Mouse (Mus musculus) cerebellum, adult 2 months (tissue): ENCODE data around the gene Chaf1b. TPM values are rescaled to one million over a fixed set of nuclear protein-coding genes. Genes with fewer than 3 reads are reported as not detected.
A peak's percentile ranks its signal among the peaks of the same experiment; 100 is the strongest.

Source experiments
- DNase-seq, 2 experiments: peaks; one replicate each; pipeline ENCODE4 v3.0.0; 2021
- H3K27ac ChIP-seq: fragments of 200-500 bp; 2 replicates; pipeline ENCODE4 v1.5.1; 2012; ENCODE audit warnings: low read length, control low read depth, inconsistent platforms; ENCODE audit not compliant: insufficient read depth
- H3K27me3 ChIP-seq: fragments of 200-500 bp; 2 replicates; pipeline ENCODE4 v1.6.1; 2012; ENCODE audit warnings: inconsistent platforms, mild to moderate bottlenecking, low read length, moderate library complexity; ENCODE audit not compliant: control insufficient read depth, insufficient read depth
- H3K4me1 ChIP-seq: fragments of 200-500 bp; 2 replicates; pipeline ENCODE4 v1.6.1; 2011; ENCODE audit warnings: low read length; ENCODE audit not compliant: control insufficient read depth, insufficient read depth
- H3K4me3 ChIP-seq: fragments of 200-500 bp; replicated peaks from 2 replicates; pipeline ENCODE3; 2011; ENCODE audit warnings: mild to moderate bottlenecking, low read depth, low read length, control low read depth; ENCODE audit not compliant: insufficient read depth
- CTCF ChIP-seq: fragments of 200-500 bp; IDR thresholded peaks from 2 replicates; pipeline ENCODE4 v1.5.1; 2011; ENCODE audit warnings: low read depth, mild to moderate bottlenecking, control low read depth, low read length, moderate library complexity, borderline replicate concordance; ENCODE audit not compliant: insufficient read depth
- POLR2A ChIP-seq: fragments of 200-500 bp; IDR thresholded peaks from 2 replicates; pipeline ENCODE4 v1.6.1; 2011; ENCODE audit warnings: low read length, control low read depth, borderline replicate concordance; ENCODE audit not compliant: insufficient read depth
- WGBS: fragments of 180-500 bp; shearing (Covaris S2); methylation state at CpG from one replicate; pipeline ENCODE4 v1.1.7; 2018; 5-methylcytosine and 5-hydroxymethylcytosine counted together
- polyA plus RNA-seq: library from polyadenylated mRNA; depleted of rRNA; stranded (reverse); fragments of >200 nt; gene quantifications from 2 replicates; pipeline ENCODE4 v1.2.3, GENCODE M21; 2012

Gene Chaf1b
- polyA plus RNA-seq, 1 experiment = 0.51 TPM

GRCm38 (mm10) chr16:93932185-93933168 is 48.8 kb downstream of the Chaf1b start:
- H3K27me3 ChIP-seq = no peaks in the 10 kb centered on the region; the same call in 1 of the 2 replicates
- 44% methylated on average over 17 of the region's 17 CpGs for WGBS
- no peaks in the 10 kb centered on the region for H3K4me1 ChIP-seq
- DNase-seq = no peak
- no peak overlapping the region for H3K4me3 ChIP-seq
- TF ChIP-seq CTCF (no peak), POLR2A (no peak)
- H3K27ac ChIP-seq = no peak overlapping the region

GRCm38 (mm10) chr16:93934588-93934987 is 50.9 kb downstream of the Chaf1b start:
- Histone ChIP-seq H3K4me1 (no peaks in the 10 kb centered on the region), H3K4me3 (no peak overlapping the region), H3K27me3 (no peaks in the 10 kb centered on the region; the same call in 1 of the 2 replicates), H3K27ac (no peak overlapping the region)
- TF ChIP-seq POLR2A = no peak
- TF ChIP-seq CTCF = no peak
- WGBS = 19% methylated on average over 13 of the region's 13 CpGs
- no peak for DNase-seq

- no peak overlapping the region for H3K27ac ChIP-seq
- 33% methylated on average over 7 of the region's 7 CpGs for WGBS
- no peak for TF ChIP-seq CTCF
- TF ChIP-seq POLR2A = no peak
- no peak for DNase-seq
- no peaks in the 10 kb centered on the region for H3K4me1 ChIP-seq
- no peaks in the 10 kb centered on the region; the same call in 1 of the 2 replicates for H3K27me3 ChIP-seq
- no peak overlapping the region for H3K4me3 ChIP-seq
Observed at GRCm38 (mm10) chr16:93935009-93935408, 51.3 kb downstream of the Chaf1b start.

GRCm38 (mm10) chr16:93938400-93938846 is 54.7 kb downstream of the Chaf1b start:
- 6% methylated on average over 16 of the region's 16 CpGs for WGBS
- no peak for TF ChIP-seq POLR2A
- peak; percentile 71; the same call in 1 of the 2 replicates for TF ChIP-seq CTCF
- no peak overlapping the region for H3K27ac ChIP-seq
- no peaks in the 10 kb centered on the region for H3K4me1 ChIP-seq
- peak; percentile 33 to 64 for DNase-seq
- H3K4me3 ChIP-seq = no peak overlapping the region
- H3K27me3 ChIP-seq = no peaks in the 10 kb centered on the region; the same call in 1 of the 2 replicates

DNA sequence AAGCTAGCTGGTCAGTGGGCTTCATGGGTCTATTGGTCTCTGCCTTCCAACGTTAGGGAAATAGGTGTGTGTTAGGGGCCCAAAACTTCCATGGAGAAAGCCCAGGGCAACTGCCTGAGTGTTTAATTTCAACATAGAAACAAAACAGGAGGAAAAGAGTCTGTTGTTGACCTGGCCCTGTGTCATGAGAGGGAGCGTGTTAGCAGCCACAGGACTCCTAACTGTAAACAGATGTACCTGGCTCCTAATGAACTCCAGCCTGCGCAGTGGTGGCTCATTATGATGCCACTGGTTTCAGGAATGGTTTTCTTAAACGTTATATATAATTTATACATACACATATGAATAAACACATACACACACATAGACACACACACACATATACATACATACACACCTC is 56.3 kb downstream of the Chaf1b start:
- Histone ChIP-seq H3K4me3 (no peak overlapping the region), H3K4me1 (no peaks in the 10 kb centered on the region), H3K27ac (no peak overlapping the region), H3K27me3 (no peaks in the 10 kb centered on the region; the same call in 1 of the 2 replicates)
- no peak for DNase-seq
- WGBS = 89% methylated on average over 4 of the region's 4 CpGs
- no peak for TF ChIP-seq CTCF
- no peak for TF ChIP-seq POLR2A

DNA sequence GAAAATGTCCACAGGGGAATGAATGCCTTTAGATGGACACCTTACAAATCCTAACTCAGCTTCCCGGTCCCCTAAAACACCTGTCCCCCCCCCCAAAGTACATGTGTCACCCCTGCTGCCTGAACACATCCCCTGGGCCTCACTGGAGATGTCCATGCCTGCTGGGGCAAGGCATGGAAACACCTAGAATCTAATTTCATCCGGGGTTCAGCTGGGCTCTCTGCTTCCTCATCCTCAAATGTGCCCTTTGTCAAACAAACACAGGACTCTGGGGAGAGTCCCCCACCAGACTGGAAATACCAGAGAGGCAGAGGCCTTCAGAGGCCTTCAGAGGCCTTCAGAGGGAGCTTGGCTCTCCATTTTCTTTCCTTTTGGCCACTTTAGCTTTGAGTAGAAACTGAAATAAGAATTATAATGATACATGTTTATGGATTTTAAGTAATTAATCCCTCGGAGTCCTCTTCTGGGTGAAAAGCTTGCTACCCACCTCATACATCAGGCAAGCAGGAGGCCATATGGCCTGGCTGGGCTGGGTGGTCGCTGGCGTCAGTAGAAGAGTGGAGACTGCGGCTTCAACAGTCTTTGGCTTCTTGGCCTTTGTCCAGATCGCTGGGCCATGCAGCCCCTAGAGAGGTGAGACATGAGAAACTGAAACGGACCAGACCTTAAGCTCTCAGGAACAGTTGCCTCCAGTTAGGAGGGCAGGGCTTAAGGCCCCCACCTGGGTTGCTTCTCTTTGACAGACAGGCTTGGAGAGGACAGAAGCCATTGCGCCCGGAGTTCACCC is 58.3 kb downstream of the Chaf1b start:
- Histone ChIP-seq H3K4me3 (no peak overlapping the region), H3K4me1 (no peaks in the 10 kb centered on the region), H3K27me3 (no peaks in the 10 kb centered on the region; the same call in 1 of the 2 replicates), H3K27ac (no peak overlapping the region)
- no peak for TF ChIP-seq POLR2A
- no peak for TF ChIP-seq CTCF
- no peak for DNase-seq
- 50% methylated on average over 10 of the region's 10 CpGs for WGBS

DNA sequence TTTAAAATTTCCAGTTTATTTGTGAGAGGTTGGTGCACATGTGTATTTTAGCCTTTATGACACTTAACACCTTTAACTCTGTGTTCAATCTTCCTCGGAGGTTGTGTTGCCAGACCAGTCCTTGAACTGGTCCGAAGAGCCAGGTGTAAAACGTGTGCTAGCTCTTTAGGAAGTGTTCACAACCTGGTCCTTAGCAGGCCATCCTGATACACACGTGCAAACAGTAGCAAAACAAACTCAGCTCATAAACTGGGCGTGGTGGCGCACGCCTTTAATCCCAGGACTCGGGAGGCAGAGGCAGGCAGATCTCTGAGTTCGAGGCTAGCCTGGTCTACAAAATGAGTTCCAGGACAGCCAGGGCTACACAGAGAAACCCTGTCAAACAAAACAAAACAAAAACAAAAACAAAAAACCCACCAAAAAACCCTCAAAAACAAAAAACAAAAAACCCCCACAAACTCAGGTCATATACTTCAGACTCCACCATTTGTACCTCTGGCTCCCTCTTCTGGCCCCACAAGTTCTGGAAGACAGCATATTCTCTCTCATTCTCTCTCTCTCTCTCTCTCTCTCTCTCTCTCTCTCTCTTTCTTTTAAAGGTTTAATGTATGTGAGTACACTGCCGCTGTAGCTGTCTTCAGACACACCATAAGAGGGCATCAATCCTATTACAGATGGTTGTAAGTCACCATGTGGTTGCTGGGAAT is 59.2 kb downstream of the Chaf1b start:
- 97% methylated on average over 10 of the region's 10 CpGs for WGBS
- Histone ChIP-seq H3K27me3 (no peaks in the 10 kb centered on the region; the same call in 1 of the 2 replicates), H3K4me3 (no peak overlapping the region), H3K27ac (no peak overlapping the region), H3K4me1 (no peaks in the 10 kb centered on the region)
- no peak for TF ChIP-seq POLR2A
- no peak for TF ChIP-seq CTCF
- DNase-seq = no peak
